Mouse (Mus musculus) left cerebral cortex, postnatal 4 days (tissue): ENCODE measurements at regions not wholly inside any gene's neighbourhood (a gene's known extent, or its start where the extent isn't known, plus 50 kb on each side); places are given as distances from the start of the nearest gene placed in this dataset.
"Not testable (repeated sequence)": the region's sequence is repeated elsewhere in the genome, so short reads cannot be mapped to it uniquely, and the experiment has no call there.

ENCODE experiments used
- DNase-seq: peaks from one replicate; pipeline ENCODE4 v3.0.0-alpha.2; 2022
- intact Hi-C: fragments of 180-260 bp; cut with DNase I; formaldehyde crosslinking; loops from one replicate; pipeline ENCODE4 v1.15.1; 2025

- DNase-seq, result no peak
- intact Hi-C loops, result no loop called here
These were observed 101.1 kb upstream of the Ptgfr start for GRCm38 (mm10) chr3:151938472-151939029.

- DNase-seq, result no peak
- intact Hi-C loops, result no loop called here
These were observed 94.2 kb upstream of the Ptgfr start for GRCm38 (mm10) chr3:151931656-151932055.

GRCm38 (mm10) chr3:151931096-151931495 lies 93.7 kb upstream of the Ptgfr start:
- no peak for DNase-seq
- intact Hi-C loops, result no loop called here

GRCm38 (mm10) chr3:151914010-151914513 lies 76.6 kb upstream of the Ptgfr start:
- DNase-seq, result no peak
- intact Hi-C loops, result no loop called here

- intact Hi-C loops, DNase-seq: not testable (repeated sequence)
These were observed 74.9 kb upstream of the Ptgfr start for GRCm38 (mm10) chr3:151912292-151912691.

GRCm38 (mm10) chr3:151910851-151911250 lies 73.4 kb upstream of the Ptgfr start:
- DNase-seq, result no peak
- intact Hi-C loops, result no loop called here

- intact Hi-C loops, result no loop called here
- DNase-seq, result no peak
These were observed 71.9 kb upstream of the Ptgfr start for GRCm38 (mm10) chr3:151909344-151909743.

GRCm38 (mm10) chr3:151908886-151909285 lies 71.5 kb upstream of the Ptgfr start:
- DNase-seq, result no peak
- intact Hi-C loops, result no loop called here

GRCm38 (mm10) chr3:151905775-151906174 lies 68.3 kb upstream of the Ptgfr start:
- intact Hi-C loops, result no loop called here
- no peak for DNase-seq

- intact Hi-C loops, result no loop called here
- DNase-seq, result no peak
These were observed 65.7 kb upstream of the Ptgfr start for GRCm38 (mm10) chr3:151903169-151903568.

- no peak for DNase-seq
- intact Hi-C loops, result no loop called here
These were observed 64.9 kb upstream of the Ptgfr start for GRCm38 (mm10) chr3:151902216-151902827.

- intact Hi-C loops, result no loop called here
- no peak for DNase-seq
These were observed 62.2 kb upstream of the Ptgfr start for GRCm38 (mm10) chr3:151899676-151900075.

GRCm38 (mm10) chr3:151899094-151899493 lies 61.7 kb upstream of the Ptgfr start:
- intact Hi-C loops, result no loop called here
- DNase-seq, result no peak

- intact Hi-C loops, result no loop called here
- no peak for DNase-seq
These were observed 58.9 kb upstream of the Ptgfr start for GRCm38 (mm10) chr3:151896320-151896719.

GRCm38 (mm10) chr3:151894712-151895111 lies 57.3 kb upstream of the Ptgfr start:
- no peak for DNase-seq
- intact Hi-C loops, result no loop called here

GRCm38 (mm10) chr3:151893421-151894235 lies 56.2 kb upstream of the Ptgfr start:
- no peak for DNase-seq
- intact Hi-C loops, result no loop called here

- intact Hi-C loops, result no loop called here
- DNase-seq, result peak; percentile 47
These were observed 54.4 kb upstream of the Ptgfr start for GRCm38 (mm10) chr3:151891760-151892253.

GRCm38 (mm10) chr3:151891336-151891735 lies 53.9 kb upstream of the Ptgfr start:
- DNase-seq, result no peak
- intact Hi-C loops, result no loop called here

GRCm38 (mm10) chr3:151889738-151890137 lies 52.3 kb upstream of the Ptgfr start:
- intact Hi-C loops, result no loop called here
- no peak for DNase-seq
